Mouse (Mus musculus) large intestine, adult 2 months (tissue): ENCODE data around the gene Pcbd2. TPM values are rescaled to one million over a fixed set of nuclear protein-coding genes. Genes with fewer than 3 reads are reported as not detected.

Source experiments
- DNase-seq: peaks from one replicate; pipeline ENCODE4 v3.0.0-alpha.2; 2012; ENCODE audit warnings: low read depth, low spot score
- WGBS: fragments of 180-500 bp; shearing (Covaris S2); methylation state at CpG from one replicate; pipeline ENCODE4 v1.1.7; 2018; 5-methylcytosine and 5-hydroxymethylcytosine counted together
- polyA plus RNA-seq: library from polyadenylated mRNA; depleted of rRNA; stranded (reverse); fragments of >200 nt; gene quantifications from 2 replicates; pipeline ENCODE4 v1.2.3, GENCODE M21; 2012

The Pcbd2 gene
- polyA plus RNA-seq, 1 experiment: 41.6 TPM

DNA sequence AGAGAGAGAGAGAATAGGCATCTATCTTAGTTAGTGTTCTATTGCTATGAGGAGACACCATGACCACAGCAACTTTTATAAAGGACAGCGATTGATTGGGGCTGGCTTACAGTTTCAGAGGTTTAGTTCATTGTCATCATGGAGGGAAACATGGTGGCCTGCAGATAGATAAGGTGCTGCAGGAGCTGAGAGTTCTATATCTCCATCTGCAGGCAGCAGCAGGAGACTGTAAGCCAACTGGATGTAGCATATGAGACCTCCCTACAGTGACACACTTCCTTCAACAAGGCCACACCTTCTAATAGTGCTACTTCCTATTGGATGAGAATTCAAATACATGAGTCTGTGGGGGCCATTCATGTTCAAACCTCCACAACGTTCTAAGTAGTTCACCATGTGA, 5.0 kb downstream of the Pcbd2 start:
- DNase-seq: no peak
- 85% methylated on average over 2 of the region's 2 CpGs for WGBS

GRCm38 (mm10) chr13:55733628-55734502, 6.7 kb downstream of the Pcbd2 start:
- DNase-seq: peak; percentile 64
- 32% methylated on average over 22 of the region's 22 CpGs for WGBS

DNA sequence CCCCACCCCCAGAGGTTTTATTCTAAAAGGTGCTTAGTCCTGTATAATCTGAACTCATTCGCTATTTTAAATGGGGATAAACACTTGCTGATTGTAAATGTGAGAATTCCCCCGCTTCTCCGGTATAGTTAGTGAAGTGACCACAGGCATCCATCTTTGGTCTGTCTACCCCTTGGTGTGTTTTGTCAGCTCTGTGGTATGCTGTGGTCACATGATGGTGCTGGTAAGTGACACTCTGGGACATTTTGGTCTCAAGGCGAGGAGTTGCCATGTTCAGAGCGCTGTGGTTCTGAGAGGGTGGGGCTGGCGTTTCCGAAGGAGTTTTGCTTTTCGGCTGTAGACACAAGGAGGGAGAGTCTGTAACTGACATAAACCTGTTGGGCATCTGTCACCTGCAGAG, 10.7 kb downstream of the Pcbd2 start:
- no peak for DNase-seq
- 93% methylated on average over 8 of the region's 8 CpGs for WGBS

DNA sequence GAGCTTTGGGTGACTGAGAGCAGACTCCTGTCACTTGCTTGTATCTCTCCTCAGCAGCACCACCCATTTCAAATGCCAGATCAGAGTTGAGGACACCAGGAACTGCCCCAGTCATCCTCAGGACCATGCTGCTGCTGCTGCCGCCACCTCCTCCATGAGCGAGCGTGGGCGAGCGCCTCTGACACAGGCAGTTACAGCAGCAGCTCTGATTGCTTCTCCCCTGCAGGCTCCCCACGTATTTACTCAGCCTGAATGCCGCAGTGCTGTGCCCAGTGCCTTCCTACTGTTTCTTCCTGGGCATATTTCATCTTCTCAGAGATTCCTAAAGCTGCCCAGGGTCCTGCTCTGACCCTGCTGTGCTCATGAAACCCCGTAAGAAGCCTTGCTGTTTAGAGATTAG, 15.1 kb downstream of the Pcbd2 start:
- 82% methylated on average over 8 of the region's 8 CpGs for WGBS
- DNase-seq: no peak

DNA sequence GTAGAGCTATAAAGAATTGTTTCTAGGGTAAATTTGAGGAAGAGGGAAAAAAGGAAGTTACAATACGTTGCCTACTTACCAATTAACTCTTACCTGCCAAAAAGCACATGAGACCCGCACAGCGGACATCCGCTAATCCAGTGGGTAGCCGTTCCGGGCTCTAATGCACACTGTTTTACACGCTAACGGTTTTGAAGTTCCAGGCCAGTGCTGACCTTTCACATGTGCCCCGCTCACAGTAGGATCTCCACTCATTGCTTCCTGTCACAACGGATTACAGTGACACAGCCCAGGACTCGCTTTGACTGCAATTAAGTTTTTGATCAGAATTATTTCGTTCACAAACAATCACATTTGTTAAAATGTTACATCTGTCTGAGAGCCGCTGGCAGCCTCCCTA, 27.2 kb downstream of the Pcbd2 start:
- WGBS: 75% methylated on average over 13 of the region's 13 CpGs
- no peak for DNase-seq

DNA sequence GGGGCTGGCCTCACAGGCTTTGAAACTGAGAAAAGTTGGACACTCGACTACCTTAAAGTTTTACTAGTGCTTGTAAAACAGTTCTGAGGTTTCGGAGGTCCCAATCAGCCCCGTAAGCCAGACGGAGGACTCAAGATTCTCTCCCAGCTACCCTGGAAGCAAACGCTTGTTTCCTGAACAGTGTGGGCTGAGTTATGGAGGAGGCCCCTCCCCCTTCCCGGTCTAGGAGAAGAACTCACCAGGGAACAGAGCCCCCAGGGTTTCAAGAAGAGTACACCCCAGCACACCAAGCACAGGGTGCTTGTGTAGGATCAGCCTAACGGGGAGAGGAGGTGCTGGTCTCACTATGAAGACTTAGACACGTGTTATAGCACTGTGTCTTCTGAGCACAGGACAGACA, 29.6 kb downstream of the Pcbd2 start:
- DNase-seq: no peak
- 37% methylated on average over 8 of the region's 8 CpGs for WGBS

- no peak for DNase-seq
Observed at GRCm38 (mm10) chr13:55757645-55758044, 30.5 kb downstream of the Pcbd2 start.

DNA sequence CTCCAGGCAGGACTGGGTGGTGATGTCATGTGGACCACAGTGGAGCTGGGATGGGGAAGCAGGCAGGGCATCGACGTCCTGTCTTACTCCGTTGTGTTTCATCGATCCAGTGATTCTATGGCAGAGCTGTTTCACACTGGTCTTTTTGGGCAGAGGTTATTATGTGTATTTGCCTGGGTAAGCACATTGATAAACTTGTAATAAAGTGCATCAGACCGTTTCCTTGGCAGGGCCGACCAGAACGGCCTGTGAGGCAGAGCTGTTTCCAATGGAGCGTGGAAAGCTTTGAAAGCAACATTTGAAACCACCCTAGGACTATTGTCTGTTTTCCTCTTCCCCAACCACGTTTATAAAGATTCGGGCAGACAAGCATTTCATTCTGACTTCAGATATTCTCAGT, 33.4 kb downstream of the Pcbd2 start:
- WGBS: 58% methylated on average over 10 of the region's 10 CpGs
- no peak for DNase-seq

More at GRCm38 (mm10) chr13:55757645-55758044, 30.5 kb downstream of the Pcbd2 start:
- WGBS: 89% methylated on average over 6 of the region's 6 CpGs

DNA sequence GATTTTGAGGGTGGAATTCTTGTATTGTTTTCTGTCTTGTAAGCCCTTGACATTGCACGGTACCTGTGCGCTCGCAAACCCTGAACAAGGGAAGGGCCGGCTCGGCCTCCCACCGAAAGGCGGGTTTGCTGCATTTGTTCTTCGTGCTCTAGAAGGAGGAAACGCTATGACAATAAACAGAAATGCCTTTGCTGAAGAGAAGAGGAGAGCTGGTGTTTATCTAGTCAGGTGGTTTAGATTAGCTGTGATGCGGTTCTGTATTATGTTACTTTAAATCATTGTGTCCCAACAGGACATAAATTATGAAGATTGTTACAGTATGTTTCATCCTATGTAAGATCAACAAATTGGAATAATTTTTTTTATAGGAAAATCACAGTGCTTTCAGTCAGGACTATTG, 34.3 kb downstream of the Pcbd2 start:
- DNase-seq: no peak
- WGBS: 73% methylated on average over 10 of the region's 10 CpGs

DNA sequence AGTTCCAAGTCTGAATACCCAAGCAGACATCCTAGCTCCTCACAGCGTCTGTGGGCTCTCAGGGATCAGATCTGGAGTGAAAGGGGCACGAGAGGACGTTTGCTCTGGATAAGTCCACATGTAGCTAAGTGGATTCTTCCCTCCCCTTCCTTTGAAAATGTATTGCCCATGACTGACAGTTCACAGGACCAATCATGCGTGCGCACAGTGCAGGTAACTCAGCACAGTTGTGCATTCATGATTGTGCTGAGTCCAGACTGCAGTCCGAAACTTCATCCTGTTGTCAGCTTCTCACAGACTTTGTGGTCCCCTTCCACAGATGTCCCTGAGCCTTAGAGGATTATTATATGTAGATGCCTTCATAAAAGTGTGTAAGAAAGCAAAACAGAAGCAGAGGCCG, 47.2 kb downstream of the Pcbd2 start:
- no peak for DNase-seq
- 87% methylated on average over 7 of the region's 7 CpGs for WGBS

GRCm38 (mm10) chr13:55775056-55775455, 47.9 kb downstream of the Pcbd2 start:
- DNase-seq: no peak
- WGBS: 35% methylated on average over 11 of the region's 11 CpGs

DNA sequence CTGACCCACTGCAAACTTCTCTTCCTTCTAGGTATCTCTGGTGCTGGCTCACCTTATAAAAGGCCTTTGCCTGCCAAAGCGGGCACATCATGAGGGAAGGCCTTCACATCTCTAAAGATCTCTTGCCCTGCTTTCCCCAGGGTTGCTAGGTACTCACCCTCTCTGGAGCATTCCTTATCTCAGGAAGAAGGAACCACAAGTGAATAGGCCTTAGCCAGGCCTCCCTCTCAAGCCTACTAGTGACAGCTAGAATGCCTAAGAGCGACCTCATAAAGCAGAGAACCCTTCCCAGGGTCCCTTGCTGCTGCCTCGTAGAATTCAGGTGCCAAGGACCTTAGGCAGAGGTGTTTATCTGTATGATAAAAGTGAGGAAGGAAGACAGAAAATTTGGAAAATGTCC, 57.1 kb downstream of the Pcbd2 start, which contains the start of gene Catsper3:
TSS of gene Catsper3 (plus strand) at position 301 of the 400 bp plus-strand sequence.
- DNase-seq: no peak
- WGBS: 81% methylated on average over 3 of the region's 3 CpGs

- 13% methylated on average over 11 of the region's 11 CpGs for WGBS
- DNase-seq: peak; percentile 16
Observed at GRCm38 (mm10) chr13:55786120-55786519, 59.0 kb downstream of the Pcbd2 start.

DNA sequence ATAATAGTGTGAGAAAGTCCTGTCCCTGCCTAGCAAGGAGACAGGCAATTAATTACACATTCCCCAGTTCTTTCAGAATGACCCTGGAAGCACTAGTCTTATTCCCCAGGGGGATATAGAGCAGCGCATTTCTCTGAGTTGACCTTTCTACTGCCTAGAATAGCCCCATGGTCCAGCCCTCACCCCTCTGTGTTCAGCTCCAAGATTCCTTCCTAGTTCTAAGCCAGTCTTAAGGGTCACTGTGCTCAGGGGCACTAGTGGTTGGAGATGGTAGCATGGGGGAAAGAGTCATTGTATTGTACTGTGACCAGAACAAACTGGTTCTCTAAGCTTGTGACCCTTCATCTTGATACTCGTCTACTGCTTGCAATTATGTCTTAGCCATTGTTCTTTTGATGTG, 74.1 kb downstream of the Pcbd2 start:
- WGBS: 85% methylated on average over 2 of the region's 2 CpGs
- DNase-seq: no peak

GRCm38 (mm10) chr13:55803973-55804372, 76.8 kb downstream of the Pcbd2 start:
- DNase-seq: no peak
- 85% methylated on average over 1 of the region's 1 CpGs for WGBS

DNA sequence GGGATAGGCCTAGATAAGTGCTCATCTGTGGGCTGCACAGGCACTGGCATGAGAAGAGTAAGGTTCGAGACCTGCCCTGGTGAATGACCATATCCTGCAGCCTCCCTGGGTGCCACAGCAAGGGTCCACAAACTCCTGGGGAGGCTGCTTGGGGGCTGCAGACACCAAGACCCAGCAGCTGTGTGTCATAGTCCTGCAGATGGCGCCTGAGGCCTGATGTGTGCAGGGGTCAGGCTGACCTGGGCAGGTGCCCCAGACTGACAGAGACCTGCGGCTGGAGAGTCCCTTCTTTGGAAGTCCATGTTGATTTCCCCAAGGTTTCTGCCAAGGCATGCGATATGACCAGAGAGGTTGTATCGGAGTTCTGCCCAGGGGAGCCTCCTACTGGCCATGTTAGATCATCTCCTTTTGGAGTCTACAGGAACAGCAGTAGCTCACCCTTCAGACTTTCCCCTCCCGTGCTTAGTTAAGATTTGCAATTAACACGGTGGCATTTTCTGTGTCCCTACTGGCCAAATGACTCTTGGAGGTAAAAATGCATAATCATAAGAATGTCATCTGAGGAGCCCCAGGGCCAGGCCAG, 82.0 kb downstream of the Pcbd2 start:
- no peak for DNase-seq
- WGBS: 72% methylated on average over 7 of the region's 7 CpGs

DNA sequence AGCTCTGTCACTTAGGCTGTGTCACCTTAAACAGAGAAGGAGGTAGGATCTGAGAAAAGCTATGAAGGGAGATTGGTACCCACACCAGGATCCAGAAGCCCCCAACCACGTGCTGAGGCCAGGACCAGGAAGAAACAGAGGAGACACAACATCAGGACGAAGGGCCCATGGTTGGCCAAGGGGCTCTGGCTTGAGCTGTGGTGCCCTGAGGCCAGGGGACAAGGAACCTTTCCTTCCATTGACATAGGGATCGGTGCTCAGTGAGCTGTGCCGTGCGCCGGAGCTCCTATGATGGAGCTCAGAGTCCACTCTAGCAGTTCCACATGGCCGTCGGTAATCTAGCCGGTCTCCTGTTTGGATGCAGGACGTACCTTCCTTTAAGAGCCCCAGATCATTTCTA, 82.5 kb downstream of the Pcbd2 start:
- 96% methylated on average over 10 of the region's 10 CpGs for WGBS
- DNase-seq: no peak

- WGBS: 36% methylated on average over 5 of the region's 5 CpGs
- DNase-seq: no peak
Observed at GRCm38 (mm10) chr13:55810947-55811346, 83.8 kb downstream of the Pcbd2 start.

DNA sequence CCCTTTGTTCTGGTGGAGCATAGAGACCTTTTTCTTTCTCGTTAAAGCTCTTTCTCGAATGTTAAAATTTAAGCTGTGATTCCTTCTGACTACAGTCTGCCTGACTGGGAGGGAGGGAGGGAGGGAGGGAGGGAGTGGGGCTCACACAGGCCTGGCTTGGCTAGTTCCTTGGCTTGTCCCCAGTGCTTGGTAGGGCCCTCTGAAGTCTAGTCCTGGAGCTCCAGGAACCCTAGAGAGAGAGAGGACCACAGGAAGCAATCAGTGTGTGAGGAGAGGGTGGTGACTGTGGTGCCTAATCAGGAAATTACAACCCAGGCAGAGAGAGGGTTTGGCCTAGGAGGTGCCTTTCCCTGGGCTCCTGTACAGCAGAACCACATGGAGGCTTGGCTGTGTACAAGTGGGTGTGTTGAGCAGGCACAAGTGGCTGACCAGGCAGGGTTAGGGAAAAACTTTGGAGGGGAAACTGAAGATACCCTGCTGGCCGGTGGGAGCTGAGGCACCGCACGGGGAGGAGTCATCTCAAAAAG, 86.4 kb downstream of the Pcbd2 start:
- DNase-seq: no peak
- WGBS: 57% methylated on average over 5 of the region's 5 CpGs

- no peak for DNase-seq
- WGBS: 66% methylated on average over 6 of the region's 6 CpGs
Observed at GRCm38 (mm10) chr13:55814834-55815233, 87.7 kb downstream of the Pcbd2 start.

DNA sequence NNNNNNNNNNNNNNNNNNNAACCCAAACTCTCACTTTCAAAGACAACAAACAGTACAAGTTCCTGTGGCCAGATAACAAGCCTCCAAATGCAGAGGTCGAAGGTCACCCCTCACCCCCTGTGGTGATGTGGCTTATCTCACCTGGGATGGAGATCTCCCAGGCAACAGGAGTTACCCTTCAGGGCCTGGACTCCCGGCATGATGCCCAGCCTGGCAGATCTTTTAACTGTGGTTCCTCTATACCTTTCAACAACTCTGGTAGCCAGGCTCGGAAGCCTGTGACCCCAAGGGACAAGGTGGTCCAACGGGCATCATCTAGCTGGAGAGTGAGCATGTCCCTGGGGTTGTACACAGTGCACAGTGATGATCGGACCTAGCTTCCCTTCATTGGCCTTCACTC, 95.3 kb downstream of the Pcbd2 start:
- WGBS: 67% methylated on average over 5 of the region's 5 CpGs
- DNase-seq: no peak
